Mouse (Mus musculus) kidney, embryonic 16.5 days (tissue): ENCODE measurements at regions not wholly inside any gene's neighbourhood (a gene's known extent, or its start where the extent isn't known, plus 50 kb on each side); places are given as distances from the start of the nearest gene placed in this dataset.
A peak's percentile ranks its signal among the peaks of the same experiment; 100 is the strongest.

Source experiments
- ATAC-seq: fragments of 200-750 bp; cut with Nextera tagmentation; 2 replicates; pipeline ENCODE4 v1.8.0; 2017; ENCODE audit warnings: moderate TSS enrichment; ENCODE audit not compliant: low FRiP score, low TSS enrichment
- H3K27ac ChIP-seq: fragments of 300-500 bp; sonication (generic); 2 replicates; pipeline ENCODE4 v1.5.1; 2014; ENCODE audit warnings: low read length
- H3K27me3 ChIP-seq: fragments of 300-500 bp; sonication (generic); 2 replicates; pipeline ENCODE4 v1.6.1; 2014; ENCODE audit warnings: low read length, control low read depth, mixed read lengths; ENCODE audit not compliant: insufficient read depth
- H3K36me3 ChIP-seq: fragments of 300-500 bp; sonication (generic); 2 replicates; pipeline ENCODE4 v1.6.1; 2014; ENCODE audit warnings: low read length, control low read depth, mixed read lengths; ENCODE audit not compliant: insufficient read depth
- H3K4me1 ChIP-seq: fragments of 300-500 bp; sonication (generic); 2 replicates; pipeline ENCODE4 v1.6.1; 2014; ENCODE audit warnings: low read length, control low read depth, mixed read lengths; ENCODE audit not compliant: insufficient read depth
- H3K4me2 ChIP-seq: fragments of 300-500 bp; sonication (generic); replicated peaks from 2 replicates; pipeline ENCODE4 v1.6.1; 2014; ENCODE audit warnings: low read depth, low read length
- H3K4me3 ChIP-seq: fragments of 300-500 bp; sonication (generic); 2 replicates; pipeline ENCODE4 v1.5.1; 2014; ENCODE audit warnings: mild to moderate bottlenecking, low read length
- H3K9ac ChIP-seq: fragments of 300-500 bp; sonication (generic); replicated peaks from 2 replicates; pipeline ENCODE4 v1.6.1; 2014; ENCODE audit warnings: low read length
- H3K9me3 ChIP-seq: fragments of 300-500 bp; sonication (generic); 2 replicates; pipeline ENCODE4 v1.6.1; 2016; ENCODE audit warnings: low read length, control low read depth
- WGBS: fragments of 180-500 bp; shearing (Covaris S2); extraction: QIAGEN DNeasy Blood & Tissue Kit; methylation state at CpG from one replicate; pipeline ENCODE4 v1.1.7; 2014; 5-methylcytosine and 5-hydroxymethylcytosine counted together

DNA sequence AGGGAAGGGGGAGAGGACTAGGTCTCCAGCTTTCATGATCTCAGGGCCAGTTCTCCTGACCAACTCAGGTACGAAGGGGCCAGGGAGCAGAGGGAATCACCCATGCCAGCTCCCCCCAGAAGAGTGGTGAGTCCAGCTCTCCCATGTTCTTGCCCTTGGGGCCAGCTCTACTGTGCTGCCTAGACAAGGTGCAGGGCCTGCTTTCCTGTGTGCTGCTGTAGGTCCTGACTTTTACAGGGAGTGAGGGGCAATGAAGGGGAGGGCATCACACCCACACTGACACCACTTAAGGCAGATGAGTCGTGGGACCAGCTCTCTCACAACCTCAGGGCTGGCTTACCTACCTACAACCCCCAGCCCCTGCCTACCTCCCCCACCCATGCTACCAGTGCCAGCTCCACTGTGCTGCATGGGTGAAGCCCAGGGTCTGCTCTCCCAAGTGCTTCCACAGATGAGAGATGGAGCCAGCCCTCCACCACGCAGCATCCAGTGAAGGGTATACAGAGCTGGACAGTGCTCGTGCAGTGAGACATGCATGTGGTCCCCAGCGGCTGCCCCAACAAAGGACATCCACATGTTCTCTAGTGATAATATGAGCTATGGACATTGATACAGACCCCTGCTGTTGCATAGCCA, 210.1 kb upstream of the Map3k7 start:
- 84% methylated on average over 5 of the region's 5 CpGs for WGBS
- Histone ChIP-seq H3K27ac (no peak overlapping the region), H3K9ac (no peak overlapping the region), H3K27me3 (no peaks in the 10 kb centered on the region), H3K36me3 (no peaks in the 10 kb centered on the region), H3K4me3 (no peak overlapping the region), H3K9me3 (no peaks in the 10 kb centered on the region), H3K4me2 (no peak overlapping the region), H3K4me1 (peaks cover 10% of the 10 kb centered on the region)
- peak; percentile 52 for ATAC-seq

DNA sequence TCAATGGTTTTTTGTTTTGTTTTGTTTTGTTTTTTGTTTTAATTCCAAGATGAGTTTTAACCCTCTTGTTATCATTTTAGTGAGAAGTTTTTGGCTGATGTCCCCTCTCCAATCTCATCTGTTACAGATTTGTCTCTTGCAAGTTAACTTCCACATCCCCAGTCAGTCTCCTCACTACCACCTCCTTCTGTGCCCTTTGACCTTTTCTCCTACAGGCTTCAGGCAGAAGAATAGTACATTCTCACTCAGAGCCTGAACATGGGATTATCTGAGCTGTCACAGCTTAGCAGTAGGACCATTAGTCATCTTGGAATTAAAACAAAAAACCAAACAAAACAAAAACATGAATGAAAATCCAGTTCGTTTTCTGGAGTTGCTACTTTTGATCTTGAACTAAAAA, 206.8 kb upstream of the Map3k7 start:
- 51% methylated on average over 1 of the region's 1 CpGs for WGBS
- Histone ChIP-seq H3K4me1 (peaks cover 10% of the 10 kb centered on the region), H3K27me3 (no peaks in the 10 kb centered on the region), H3K27ac (peak overlapping the region; percentile 14; the same call in 1 of the 2 replicates), H3K4me3 (no peak overlapping the region), H3K9me3 (no peaks in the 10 kb centered on the region), H3K9ac (no peak overlapping the region), H3K36me3 (no peaks in the 10 kb centered on the region), H3K4me2 (no peak overlapping the region)
- ATAC-seq: no peak

DNA sequence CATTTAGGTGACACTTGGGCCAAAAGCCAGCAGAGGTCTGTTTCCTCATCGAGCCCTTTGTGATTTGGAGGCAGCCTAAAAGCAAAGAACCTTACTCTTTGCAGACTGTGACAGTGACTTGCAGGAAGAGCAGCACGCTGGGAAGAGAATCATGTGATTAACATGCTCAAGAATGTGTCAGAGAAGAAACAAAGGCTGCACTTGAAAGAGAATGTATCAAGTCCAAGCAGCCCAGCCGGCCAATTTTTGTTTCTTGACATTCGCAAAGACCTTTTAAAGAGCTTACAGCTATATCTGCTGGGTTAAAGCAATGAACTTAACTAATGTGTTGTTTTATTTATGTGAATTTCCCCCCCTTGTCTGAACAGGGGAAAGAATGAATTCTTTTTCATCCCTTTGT, 203.8 kb upstream of the Map3k7 start:
- H3K4me2 ChIP-seq: no peak overlapping the region
- WGBS: 53% methylated on average over 4 of the region's 4 CpGs
- H3K9ac ChIP-seq: no peak overlapping the region
- H3K9me3 ChIP-seq: no peaks in the 10 kb centered on the region
- no peak overlapping the region for H3K27ac ChIP-seq
- no peak overlapping the region for H3K4me3 ChIP-seq
- peaks cover 18% of the 10 kb centered on the region for H3K4me1 ChIP-seq
- H3K36me3 ChIP-seq: no peaks in the 10 kb centered on the region
- no peaks in the 10 kb centered on the region for H3K27me3 ChIP-seq
- no peak for ATAC-seq

DNA sequence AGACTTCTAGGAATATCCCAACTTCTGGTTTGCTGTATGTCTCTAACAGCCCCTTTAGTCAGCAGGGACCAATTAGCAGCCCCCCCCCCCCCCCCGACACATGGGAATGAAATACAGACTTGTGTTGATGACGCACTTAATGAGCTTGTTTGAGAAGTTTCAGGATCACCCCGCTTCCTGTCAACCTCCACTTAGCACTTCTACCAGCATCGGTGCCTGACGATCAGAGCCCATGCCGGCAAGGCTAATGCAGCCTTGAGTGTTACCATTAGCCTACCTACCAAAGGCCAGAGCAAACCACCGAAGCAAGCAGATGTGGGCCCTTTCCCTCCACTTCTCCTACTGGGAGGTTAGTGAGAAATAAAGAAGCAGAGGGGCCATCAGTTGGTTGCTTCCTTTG, 201.7 kb upstream of the Map3k7 start:
- WGBS: 66% methylated on average over 7 of the region's 7 CpGs

DNA sequence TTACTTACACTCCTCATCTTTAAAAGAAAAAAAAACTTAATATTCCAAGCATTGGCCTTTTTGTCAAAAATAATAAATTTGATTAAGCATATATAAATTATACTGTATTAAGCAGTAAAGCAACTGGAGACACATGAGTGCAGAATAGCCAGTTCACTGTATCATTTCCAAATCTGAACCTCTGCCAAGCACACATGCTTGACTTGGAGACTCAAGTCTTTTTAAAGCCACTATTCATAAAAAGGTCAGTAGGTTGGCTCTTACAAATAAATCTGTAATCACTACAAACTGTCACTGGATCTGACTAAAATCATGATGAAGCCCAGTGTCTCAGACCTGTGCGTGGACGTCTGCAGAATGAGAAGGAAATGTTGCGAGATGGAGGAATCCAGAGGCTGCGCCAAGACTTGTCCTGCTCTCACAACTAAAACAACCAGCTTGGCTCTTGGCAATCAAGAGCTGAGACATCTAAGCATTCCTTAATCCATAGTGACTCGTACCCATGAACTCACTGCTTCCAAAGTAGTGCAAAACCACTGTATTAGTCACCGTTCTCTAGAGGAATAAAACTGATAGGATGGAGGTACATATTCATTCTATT, 195.8 kb upstream of the Map3k7 start:
- Histone ChIP-seq H3K9me3 (no peaks in the 10 kb centered on the region), H3K4me3 (no peak overlapping the region), H3K27ac (peak overlapping the region; percentile 43; the same call in 1 of the 2 replicates), H3K4me2 (no peak overlapping the region), H3K36me3 (no peaks in the 10 kb centered on the region), H3K4me1 (peaks cover 8% of the 10 kb centered on the region; the same call in 1 of the 2 replicates), H3K27me3 (no peaks in the 10 kb centered on the region), H3K9ac (no peak overlapping the region)
- peak; percentile 70 for ATAC-seq
- WGBS: 60% methylated on average over 6 of the region's 6 CpGs

More for the DNA sequence above, 201.7 kb upstream of the Map3k7 start:
- Histone ChIP-seq H3K4me2 (no peak overlapping the region), H3K4me1 (peaks cover 16% of the 10 kb centered on the region), H3K9me3 (no peaks in the 10 kb centered on the region), H3K27me3 (no peaks in the 10 kb centered on the region), H3K4me3 (no peak overlapping the region), H3K9ac (no peak overlapping the region), H3K27ac (no peak overlapping the region), H3K36me3 (no peaks in the 10 kb centered on the region)
- ATAC-seq: no peak

DNA sequence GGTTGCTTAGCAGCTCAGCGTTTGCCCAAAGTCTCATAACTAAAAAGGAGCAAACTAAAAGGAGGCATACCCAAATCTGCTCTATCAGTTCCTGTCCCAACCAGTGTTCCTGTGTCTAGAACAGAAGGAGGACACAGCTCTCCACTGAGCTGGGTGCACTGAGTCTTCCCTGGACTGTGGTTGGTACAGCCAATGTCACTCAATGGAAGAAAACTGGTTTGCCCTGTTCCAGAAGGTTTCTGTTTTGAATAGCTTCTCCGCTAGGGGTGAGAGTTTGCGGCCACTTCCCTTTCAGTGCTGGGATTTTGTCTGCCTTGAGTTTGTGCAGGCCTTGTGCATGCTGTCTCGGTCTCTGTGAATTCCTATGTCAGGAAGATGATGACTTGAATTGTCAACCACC, 194.6 kb upstream of the Map3k7 start:
- Histone ChIP-seq H3K4me2 (no peak overlapping the region), H3K27me3 (no peaks in the 10 kb centered on the region), H3K4me3 (no peak overlapping the region), H3K9me3 (no peaks in the 10 kb centered on the region), H3K9ac (no peak overlapping the region), H3K36me3 (no peaks in the 10 kb centered on the region), H3K4me1 (peaks cover 5% of the 10 kb centered on the region; the same call in 1 of the 2 replicates), H3K27ac (no peak overlapping the region)
- WGBS: 79% methylated on average over 4 of the region's 4 CpGs
- ATAC-seq: no peak; the same call in 1 of the 2 replicates

DNA sequence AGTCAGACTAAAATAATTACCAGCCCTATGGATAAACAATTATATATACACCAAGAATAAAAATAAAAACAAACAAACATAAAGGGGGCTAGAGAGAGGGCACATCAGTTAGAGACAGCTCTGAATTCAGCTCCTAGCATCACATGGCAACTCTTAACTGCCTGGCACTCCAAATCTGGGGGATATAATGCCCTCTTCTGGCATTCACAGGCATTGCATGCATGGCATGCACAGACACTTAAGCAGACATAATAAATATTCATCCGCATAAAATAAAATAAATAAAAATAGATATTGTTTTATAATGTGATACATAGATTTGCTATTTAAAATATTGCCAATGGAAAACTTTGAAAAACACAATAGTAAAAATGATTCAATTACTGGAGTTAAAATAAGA, 177.6 kb upstream of the Map3k7 start:
- H3K9ac ChIP-seq: no peak overlapping the region
- 82% methylated on average over 1 of the region's 1 CpGs for WGBS
- no peaks in the 10 kb centered on the region for H3K36me3 ChIP-seq
- H3K27ac ChIP-seq: no peak overlapping the region
- no peaks in the 10 kb centered on the region for H3K4me1 ChIP-seq
- H3K9me3 ChIP-seq: no peaks in the 10 kb centered on the region
- H3K4me3 ChIP-seq: no peak overlapping the region
- no peaks in the 10 kb centered on the region for H3K27me3 ChIP-seq
- no peak overlapping the region for H3K4me2 ChIP-seq
- ATAC-seq: no peak

DNA sequence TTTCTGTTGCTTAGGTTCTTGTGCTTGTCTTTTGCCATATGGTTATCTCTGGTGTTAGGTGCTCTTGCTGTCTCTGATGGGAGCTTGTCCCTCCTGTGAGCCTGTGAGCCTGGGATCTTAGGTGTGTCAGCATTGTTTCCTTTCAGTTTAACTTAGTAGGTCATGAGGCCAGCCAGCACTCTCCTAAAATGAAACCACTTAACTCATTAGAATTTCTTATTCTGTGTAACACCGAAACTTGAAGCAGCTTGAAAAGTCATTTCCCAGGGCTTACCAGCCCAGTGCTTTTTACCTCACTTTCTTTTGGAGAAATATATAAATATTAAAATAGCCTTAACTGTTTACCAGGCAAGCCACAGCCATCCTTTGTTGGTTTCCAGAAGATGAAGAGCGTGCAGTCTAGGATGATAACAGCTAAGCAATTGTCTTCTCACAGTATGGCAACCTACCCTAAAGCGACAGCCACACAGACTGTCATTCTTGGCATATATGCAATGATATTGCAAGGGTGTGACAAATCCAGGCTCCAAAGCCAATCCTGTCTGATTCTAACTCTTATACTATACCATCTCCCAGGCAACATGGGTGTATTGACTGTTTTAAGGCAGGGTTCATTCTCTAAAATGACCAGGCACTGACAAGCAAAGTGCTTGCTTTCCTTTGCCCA, 146.2 kb upstream of the Map3k7 start:
- no peak overlapping the region for H3K27ac ChIP-seq
- ATAC-seq: no peak
- no peaks in the 10 kb centered on the region for H3K9me3 ChIP-seq
- peaks cover 3% of the 10 kb centered on the region; the same call in 1 of the 2 replicates for H3K4me1 ChIP-seq
- H3K36me3 ChIP-seq: no peaks in the 10 kb centered on the region
- no peak overlapping the region for H3K4me2 ChIP-seq
- WGBS: 88% methylated on average over 3 of the region's 3 CpGs
- H3K4me3 ChIP-seq: no peak overlapping the region
- H3K27me3 ChIP-seq: no peaks in the 10 kb centered on the region
- H3K9ac ChIP-seq: no peak overlapping the region

DNA sequence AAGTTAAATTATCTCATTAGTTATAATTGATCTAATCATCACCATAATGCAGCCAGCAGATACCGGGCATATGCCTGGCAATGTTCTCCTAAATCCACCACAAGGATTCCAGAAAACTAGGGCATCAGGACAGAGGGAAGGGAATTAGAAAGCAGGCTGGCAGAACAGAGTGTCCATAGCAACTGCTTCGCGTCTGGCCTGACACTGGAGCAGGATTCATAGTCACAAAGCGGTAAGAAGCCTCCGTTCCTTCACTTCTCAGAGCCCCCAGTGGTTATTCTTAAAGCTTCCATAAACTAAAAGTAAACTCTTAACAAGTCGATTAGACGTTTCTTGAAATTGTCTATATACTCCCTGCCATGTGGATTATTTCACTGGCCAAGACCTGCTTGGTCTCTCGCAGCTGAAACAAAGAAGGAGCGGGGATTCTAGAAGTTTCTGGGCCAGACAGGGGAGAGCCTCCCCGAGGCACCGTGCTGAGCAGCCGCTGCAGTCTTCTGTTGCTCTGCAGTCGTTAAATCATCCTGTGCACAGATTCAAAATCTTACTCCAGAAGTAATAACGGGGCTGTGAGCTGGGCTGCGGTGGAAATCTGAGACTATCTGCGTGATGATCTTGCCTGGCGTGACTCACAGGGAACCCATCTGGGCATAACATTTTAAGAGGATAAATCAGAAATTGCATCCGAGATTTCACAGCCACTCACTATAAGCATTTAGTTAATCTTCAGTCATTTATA, 144.2 kb upstream of the Map3k7 start:
- no peak overlapping the region for H3K9ac ChIP-seq
- no peaks in the 10 kb centered on the region for H3K27me3 ChIP-seq
- peaks cover 21% of the 10 kb centered on the region for H3K4me1 ChIP-seq
- 43% methylated on average over 18 of the region's 18 CpGs for WGBS
- H3K36me3 ChIP-seq: no peaks in the 10 kb centered on the region
- no peaks in the 10 kb centered on the region for H3K9me3 ChIP-seq
- no peak overlapping the region for H3K27ac ChIP-seq
- no peak overlapping the region for H3K4me2 ChIP-seq
- no peak for ATAC-seq
- no peak overlapping the region for H3K4me3 ChIP-seq
